Mouse (Mus musculus): Measurements from ENCODE around the gene Vmn2r109.
"Not testable (repeated sequence)": the region's sequence is repeated elsewhere in the genome, so short reads cannot be mapped to it uniquely, and the experiment has no call there.

Gene Vmn2r109

DNA sequence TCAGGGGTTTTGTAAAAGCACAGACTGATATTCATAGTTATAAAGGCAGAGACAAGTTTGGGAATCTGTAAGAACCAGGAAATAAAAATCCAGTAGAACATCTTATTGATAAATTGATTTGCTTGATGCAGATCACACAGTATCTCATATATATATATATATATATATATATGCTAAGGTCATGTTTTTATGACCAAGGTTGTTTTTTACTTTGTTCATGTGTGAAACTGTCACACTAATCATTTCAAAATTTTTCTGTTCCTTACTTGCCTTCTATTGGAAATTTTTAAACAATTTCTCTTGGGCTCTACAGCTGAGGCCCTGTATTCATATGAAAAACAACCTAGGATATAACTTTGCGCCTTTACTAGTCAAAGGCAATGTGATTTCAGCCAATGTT lies at the start of gene Vmn2r109:
TSS of gene Vmn2r109 (minus strand) at position 101 of the 400 bp plus-strand sequence.
- no peak for DNase-seq (ENCODE audit: low read depth, low spot score)

DNA sequence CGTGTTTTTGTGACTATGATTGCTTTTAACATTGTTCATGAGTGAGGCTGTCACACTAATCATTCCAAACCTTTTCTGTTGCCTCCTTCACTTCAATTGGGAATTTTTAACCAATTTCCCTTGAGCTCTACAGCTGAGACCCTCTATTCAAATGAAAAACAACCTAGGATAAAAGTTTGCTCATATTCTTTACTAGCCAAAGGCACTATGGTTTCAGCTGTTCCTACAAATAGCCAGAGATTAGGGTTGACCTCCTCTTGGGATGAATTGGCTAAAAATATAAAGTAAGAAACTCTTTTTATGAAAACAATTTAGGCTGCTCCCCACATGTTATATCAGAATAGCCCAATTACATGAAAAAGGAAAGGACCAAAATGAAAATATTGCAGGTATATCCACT lies 31.8 kb upstream of the Vmn2r109 start, which contains the start of gene Vmn2r110:
TSS of gene Vmn2r110 (minus strand) at position 101 of the 400 bp plus-strand sequence.
- no peak for DNase-seq (ENCODE audit: low read depth, low spot score)

DNA sequence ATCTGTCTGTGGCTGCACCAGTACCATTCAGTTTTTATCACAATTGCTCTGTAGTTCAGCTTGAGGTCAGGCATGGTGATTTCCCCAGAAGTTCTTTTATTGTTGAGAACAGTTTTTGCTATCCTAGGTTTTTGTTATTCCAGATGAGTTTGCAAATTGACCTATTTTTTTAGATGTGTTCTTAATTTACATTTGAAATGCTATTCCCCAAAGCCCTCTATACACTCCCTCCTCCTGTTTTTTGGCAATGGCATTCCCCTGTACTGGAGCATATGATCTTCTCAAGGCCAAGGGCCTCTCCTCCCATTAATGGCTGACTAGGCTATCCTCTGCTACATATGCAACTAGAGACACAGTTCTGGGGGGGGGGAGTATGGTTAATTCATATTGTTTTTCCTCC lies 56.3 kb downstream of the Vmn2r109 start:
- DNase-seq (ENCODE audit: low read depth, low spot score) = not testable (repeated sequence)

DNA sequence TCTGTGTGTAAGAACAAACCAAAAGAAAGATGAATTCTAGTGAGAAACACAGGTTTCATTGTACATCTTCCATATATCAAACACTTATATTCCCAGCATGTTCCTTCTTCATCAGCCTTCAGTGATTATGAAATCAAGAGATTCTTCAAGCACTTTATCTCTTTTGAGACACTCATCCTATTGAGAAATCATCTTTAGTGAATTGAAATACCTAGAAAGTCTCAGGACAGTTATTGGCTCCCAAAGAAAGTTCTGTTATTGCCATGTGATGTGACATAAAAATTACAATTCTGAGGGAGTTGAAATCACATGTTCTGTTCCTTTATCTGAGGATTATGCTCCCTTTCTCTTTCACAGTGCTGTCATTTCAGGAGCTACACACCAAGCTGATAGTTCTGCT lies 66.7 kb downstream of the Vmn2r109 start, which contains the start of gene Vmn1r225:
TSS of gene Vmn1r225 (plus strand) at position 301 of the 400 bp plus-strand sequence.
- DNase-seq (ENCODE audit: low read depth, low spot score) = no peak

Measured in retina, adult 2 months (tissue).